Mouse (Mus musculus): ENCODE results near the gene Vmn2r86.
A peak's percentile ranks its signal among the peaks of the same experiment; 100 is the strongest.
"Not testable (repeated sequence)": the region's sequence is repeated elsewhere in the genome, so short reads cannot be mapped to it uniquely, and the experiment has no call there.

Vmn2r86 gene

GRCm38 (mm10) chr10:130455950-130456349 lies at the start of gene Vmn2r86:
Gene Vmn2r86 (minus strand): TSS chr10:130456050.
- not testable (repeated sequence) for DNase-seq (ENCODE audit: low read depth, low spot score)

GRCm38 (mm10) chr10:130497296-130497695 lies 41.4 kb upstream of the Vmn2r86 start, which contains the start of gene Vmn2r87:
Gene Vmn2r87 (minus strand): TSS chr10:130497396.
- no peak for DNase-seq (ENCODE audit: low read depth, low spot score)

- DNase-seq (ENCODE audit: low read depth, low spot score): no peak
Measured at GRCm38 (mm10) chr10:130470311-130470760, 14.5 kb upstream of the Vmn2r86 start.

- no peak for DNase-seq (ENCODE audit: low read depth, low spot score)
Measured at GRCm38 (mm10) chr10:130444776-130445175, 11.1 kb downstream of the Vmn2r86 start.

- DNase-seq (ENCODE audit: low read depth, low spot score): peak; percentile 88
Measured at GRCm38 (mm10) chr10:130434185-130434898, 21.5 kb downstream of the Vmn2r86 start.

- not testable (repeated sequence) for DNase-seq (ENCODE audit: low read depth, low spot score)
Measured at GRCm38 (mm10) chr10:130429603-130430002, 26.2 kb downstream of the Vmn2r86 start, which contains the start of gene Vmn2r85. Gene Vmn2r85 (minus strand): TSS chr10:130429703.

GRCm38 (mm10) chr10:130422368-130422767 lies 33.5 kb downstream of the Vmn2r86 start:
- peak; percentile 58 for DNase-seq (ENCODE audit: low read depth, low spot score)

- no peak for DNase-seq (ENCODE audit: low read depth, low spot score)
Measured at GRCm38 (mm10) chr10:130420401-130420800, 35.4 kb downstream of the Vmn2r86 start.

GRCm38 (mm10) chr10:130419954-130420353 lies 35.9 kb downstream of the Vmn2r86 start:
- DNase-seq (ENCODE audit: low read depth, low spot score): not testable (repeated sequence)

GRCm38 (mm10) chr10:130416352-130416751 lies 39.5 kb downstream of the Vmn2r86 start:
- DNase-seq (ENCODE audit: low read depth, low spot score): not testable (repeated sequence)

GRCm38 (mm10) chr10:130412167-130412698 lies 43.6 kb downstream of the Vmn2r86 start:
- not testable (repeated sequence) for DNase-seq (ENCODE audit: low read depth, low spot score)

GRCm38 (mm10) chr10:130394232-130394631 lies 61.6 kb downstream of the Vmn2r86 start, which contains the start of gene Vmn2r84:
Gene Vmn2r84 (minus strand): TSS chr10:130394332.
- no peak for DNase-seq (ENCODE audit: low read depth, low spot score)

Measured in 3T3-L1 (cell line).